Mouse (Mus musculus) embryonic stem cell, embryonic (primary cell): ENCODE results near the gene Cdkl4.

Source experiments
- CTCF ChIA-PET, 4 experiments: fragments of 300-600 bp in 2 of 4; fragments of 350-600 bp in 2 of 4; sonication (Branson Sonifier 250); formaldehyde crosslinking; loops; one replicate each; lab custom pipeline; 2022; ENCODE audit warnings: inconsistent platforms in 2 of 4; lab: Charles Lee
- POLR2A ChIA-PET, 4 experiments: fragments of 300-600 bp in 2 of 4; fragments of 350-600 bp in 2 of 4; sonication (Branson Sonifier 250); formaldehyde crosslinking; loops; one replicate each; lab custom pipeline; 2022; ENCODE audit warnings: antibody characterized with exemption in 4 of 4, inconsistent platforms in 1 of 4; lab: Charles Lee

The Cdkl4 gene

GRCm38 (mm10) chr17:80572187-80572935 is 5.3 kb downstream of the Cdkl4 start:
- POLR2A ChIA-PET, result interaction anchor here in 1 of 4 experiments (0.8 kb wide), 1 partner anchor 31 kb away, joined by 4 read pairs; no protein-coding TSS in a partner anchor

GRCm38 (mm10) chr17:80571460-80571859 is 6.2 kb downstream of the Cdkl4 start:
- ChIA-PET CTCF (interaction anchor here in 1 of 4 experiments (1.8 kb wide), 1 partner anchor 446 kb away, joined by 3 read pairs; no protein-coding TSS in a partner anchor), POLR2A (no interaction called here)

More at GRCm38 (mm10) chr17:80572187-80572935, 5.3 kb downstream of the Cdkl4 start:
- CTCF ChIA-PET, result interaction anchor here in 2 of 4 experiments (0.6 kb wide), 2 partner anchors 227 to 425 kb away, joined by 3 to 5 read pairs; no protein-coding TSS in a partner anchor

GRCm38 (mm10) chr17:80569718-80570117 is 7.9 kb downstream of the Cdkl4 start:
- CTCF ChIA-PET, result interaction anchor here in 3 of 4 experiments (0.6 to 1.8 kb wide), 7 partner anchors 9 to 529 kb away, joined by 3 to 7 read pairs (median 4); no protein-coding TSS in a partner anchor
- POLR2A ChIA-PET, result interaction anchor here in 1 of 4 experiments (0.7 to 1.5 kb wide), 4 partner anchors 9 to 342 kb away, joined by 3 to 5 read pairs (median 4); no protein-coding TSS in a partner anchor

- ChIA-PET CTCF (interaction anchor here in 3 of 4 experiments (0.6 to 1.8 kb wide), 7 partner anchors 8 to 222 kb away, joined by 3 to 7 read pairs (median 3); no protein-coding TSS in a partner anchor), POLR2A (interaction anchor here in 1 of 4 experiments (1.4 to 1.5 kb wide), 2 partner anchors 9 to 216 kb away, joined by 4 to 5 read pairs; no protein-coding TSS in a partner anchor)
Measured at GRCm38 (mm10) chr17:80568842-80569601, 8.6 kb downstream of the Cdkl4 start.

GRCm38 (mm10) chr17:80568441-80568840 is 9.2 kb downstream of the Cdkl4 start:
- CTCF ChIA-PET, result interaction anchor here in 2 of 4 experiments (0.7 to 1.8 kb wide), 2 partner anchors 9 to 33 kb away, joined by 3 to 7 read pairs; no protein-coding TSS in a partner anchor
- POLR2A ChIA-PET, result interaction anchor here in 1 of 4 experiments (1.4 kb wide), 1 partner anchor 217 kb away, joined by 4 read pairs; no protein-coding TSS in a partner anchor

- CTCF ChIA-PET, result interaction anchor here (0.6 to 1.5 kb wide), 15 partner anchors 11 to 516 kb away, joined by 3 to 6 read pairs (median 3); partner anchors contain the start of genes Srsf7 (in 1 of the 4) and Ttc39d (in 1 of the 4)
- POLR2A ChIA-PET, result interaction anchor here in 3 of 4 experiments (0.7 to 1.6 kb wide), 7 partner anchors 11 to 357 kb away, joined by 3 to 7 read pairs (median 3); partner anchors contain the start of genes Morn2 (in 1 of the 3), Srsf7 (in 1 of the 3) and Ttc39d (in 1 of the 3)
Measured at GRCm38 (mm10) chr17:80564611-80564924, 13.0 kb downstream of the Cdkl4 start.

- ChIA-PET CTCF (interaction anchor here (0.6 to 1.8 kb wide), 16 partner anchors 10 to 516 kb away, joined by 3 to 10 read pairs (median 4); partner anchors contain the start of genes Cdkl4 (in 1 of the 4), Srsf7 (in 1 of the 4) and Ttc39d (in 1 of the 4)), POLR2A (interaction anchor here in 3 of 4 experiments (0.6 to 2.0 kb wide), 13 partner anchors 10 to 507 kb away, joined by 3 to 8 read pairs (median 4); partner anchors contain the start of genes Srsf7 (in 2 of the 3), Ttc39d (in 2 of the 3) and Morn2 (in 1 of the 3))
Measured at GRCm38 (mm10) chr17:80563762-80564610, 13.6 kb downstream of the Cdkl4 start.

- CTCF ChIA-PET, result interaction anchor here in 3 of 4 experiments (0.6 to 1.8 kb wide), 6 partner anchors 9 to 503 kb away, joined by 3 to 10 read pairs (median 4); partner anchors contain the start of gene Cdkl4 (in 1 of the 3)
- POLR2A ChIA-PET, result interaction anchor here in 3 of 4 experiments (0.6 to 2.0 kb wide), 21 partner anchors 9 to 545 kb away, joined by 3 to 8 read pairs (median 4); partner anchors contain the start of genes Srsf7 (in 3 of the 3), Ttc39d (in 3 of the 3), Dhx57 (in 1 of the 3) and Gemin6 (in 1 of the 3)
Measured at GRCm38 (mm10) chr17:80562792-80563191, 14.8 kb downstream of the Cdkl4 start.

GRCm38 (mm10) chr17:80560669-80561401 is 16.8 kb downstream of the Cdkl4 start:
- POLR2A ChIA-PET, result interaction anchor here in 3 of 4 experiments (0.6 to 1.4 kb wide), 13 partner anchors 9 to 354 kb away, joined by 3 to 10 read pairs (median 3); partner anchors contain the start of genes Srsf7 (in 3 of the 3), Ttc39d (in 3 of the 3), Gm10190 (in 2 of the 3) and Gemin6 (in 1 of the 3)
- CTCF ChIA-PET, result interaction anchor here (0.5 to 2.4 kb wide), 47 partner anchors 9 to 1569 kb away, joined by 3 to 15 read pairs (median 4); partner anchors contain the start of genes Morn2 (in 3 of the 4), Dhx57 (in 2 of the 4), Gemin6 (in 1 of the 4) and Sos1 (in 1 of the 4)

- ChIA-PET CTCF (interaction anchor here (0.7 to 2.4 kb wide), 18 partner anchors 10 to 423 kb away, joined by 3 to 26 read pairs (median 6); partner anchors contain the start of gene Dhx57 (in 1 of the 4)), POLR2A (interaction anchor here in 3 of 4 experiments (0.5 to 1.8 kb wide), 6 partner anchors 61 to 363 kb away, joined by 3 to 10 read pairs (median 4); partner anchors contain the start of genes Srsf7 (in 2 of the 3) and Ttc39d (in 2 of the 3))
Measured at GRCm38 (mm10) chr17:80559745-80560144, 17.9 kb downstream of the Cdkl4 start.

GRCm38 (mm10) chr17:80559050-80559449 is 18.6 kb downstream of the Cdkl4 start:
- POLR2A ChIA-PET, result interaction anchor here in 3 of 4 experiments (0.5 to 2.5 kb wide), 32 partner anchors 9 to 431 kb away, joined by 3 to 28 read pairs (median 4); partner anchors contain the start of genes Morn2 (in 2 of the 3), Srsf7 (in 2 of the 3), Ttc39d (in 2 of the 3) and Dhx57 (in 1 of the 3)
- CTCF ChIA-PET, result interaction anchor here (0.5 to 2.4 kb wide), 73 partner anchors 8 to 560 kb away, joined by 3 to 26 read pairs (median 4); partner anchors contain the start of genes Dhx57 (in 3 of the 4), Morn2 (in 2 of the 4), Arhgef33 (in 1 of the 4) and Gm10190 (in 1 of the 4)

GRCm38 (mm10) chr17:80558583-80558982 is 19.0 kb downstream of the Cdkl4 start:
- ChIA-PET POLR2A (interaction anchor here in 3 of 4 experiments (0.5 to 2.5 kb wide), 34 partner anchors 8 to 431 kb away, joined by 3 to 28 read pairs (median 4); partner anchors contain the start of genes Morn2 (in 2 of the 3), Sos1 (in 2 of the 3), Srsf7 (in 2 of the 3) and Ttc39d (in 2 of the 3)), CTCF (interaction anchor here (0.5 to 2.4 kb wide), 72 partner anchors 8 to 560 kb away, joined by 3 to 26 read pairs (median 4); partner anchors contain the start of genes Dhx57 (in 3 of the 4), Morn2 (in 2 of the 4), Arhgef33 (in 1 of the 4) and Gm10190 (in 1 of the 4))

- ChIA-PET CTCF (interaction anchor here (0.6 to 1.8 kb wide), 10 partner anchors 9 to 1777 kb away, joined by 3 to 5 read pairs (median 3); no protein-coding TSS in a partner anchor), POLR2A (interaction anchor here in 3 of 4 experiments (0.6 to 2.5 kb wide), 10 partner anchors 9 to 1045 kb away, joined by 3 to 28 read pairs (median 4); partner anchors contain the start of genes Sos1 (in 1 of the 3), Srsf7 (in 1 of the 3) and Ttc39d (in 1 of the 3))
Measured at GRCm38 (mm10) chr17:80557461-80557860, 20.2 kb downstream of the Cdkl4 start.
